Mouse (Mus musculus) bone marrow, adult 2 months (tissue): ENCODE data around the gene Frem3.

Experiments used
- CTCF ChIP-seq: fragments of 200-500 bp; IDR thresholded peaks from 2 replicates; pipeline ENCODE4 v1.5.1; 2011; ENCODE audit warnings: low read length, control low read depth; ENCODE audit not compliant: control insufficient read depth, insufficient read depth
- POLR2A ChIP-seq: fragments of 200-500 bp; IDR thresholded peaks from 2 replicates; pipeline ENCODE4 v1.6.1; 2011; ENCODE audit warnings: low read depth, mild to moderate bottlenecking, control low read depth, low read length, borderline replicate concordance; ENCODE audit not compliant: control insufficient read depth

- TF ChIP-seq CTCF: no peak
- no peak for TF ChIP-seq POLR2A
Measured at GRCm38 (mm10) chr8:80572417-80573061, 38.3 kb upstream of the Frem3 start.
